Mouse (Mus musculus) small intestine, adult 2 months (tissue): Measurements from ENCODE around the gene Mrps12.
A peak's percentile ranks its signal among the peaks of the same experiment; 100 is the strongest.

ENCODE experiments used
- CTCF ChIP-seq: fragments of 200-500 bp; IDR thresholded peaks from 2 replicates; pipeline ENCODE4 v1.5.1; 2012; ENCODE audit warnings: low read depth, mild to moderate bottlenecking, control low read depth, inconsistent platforms, low read length, moderate library complexity, mixed read lengths; ENCODE audit not compliant: insufficient replicate concordance, insufficient read length; ENCODE audit errors: extremely low read depth
- POLR2A ChIP-seq: fragments of 200-500 bp; IDR thresholded peaks from 2 replicates; pipeline ENCODE4 v1.6.1; 2012; ENCODE audit warnings: low read depth, mild to moderate bottlenecking, control low read depth, inconsistent platforms, low read length, moderate library complexity

- TF ChIP-seq POLR2A (peak; percentile 53; the same call in 1 of the 2 replicates), CTCF (peak; percentile 85)
Observed at GRCm38 (mm10) chr7:28741709-28742438, at the start of gene Mrps12, which contains the start of gene Sars2.
